Mouse (Mus musculus): ENCODE measurements around the gene Trip6. TPM values are rescaled to one million over a fixed set of nuclear protein-coding genes. Genes with fewer than 3 reads are reported as not detected.

Trip6 gene
- polyA plus RNA-seq, 1 experiment from 2014 or later, result 50.1 TPM

- ATAC-seq (no peak), DNase-seq (ENCODE audit: low spot score) (no peak)
- WGBS, result 59% methylated on average over 6 of the region's 6 CpGs
- Histone ChIP-seq H3K4me2 (replicated peaks; ENCODE audit: low read depth, low read length) (no peak overlapping the region), H3K27me3 (replicated peaks; ENCODE audit: insufficient read depth, low read length) (no peaks in the 10 kb centered on the region), H3K9ac (replicated peaks; ENCODE audit: low read depth) (no peak overlapping the region), H3K9me3 (ENCODE audit: low read length) (no peaks in the 10 kb centered on the region), H3K27ac (ENCODE audit: low read length) (peak overlapping the region; percentile 91), H3K36me3 (ENCODE audit: insufficient read depth, low read length) (no peaks in the 10 kb centered on the region), H3K4me1 (ENCODE audit: insufficient read depth, low read depth, low read length) (no peaks in the 10 kb centered on the region; the same call in 1 of the 2 replicates), H3K4me3 (ENCODE audit: low read depth, low read length) (no peak overlapping the region)
- TF ChIP-seq EP300 (IDR thresholded peaks at IDR 0.05) (no peak), CTCF (IDR thresholded peaks at IDR 0.05) (no peak)
Measured at GRCm38 (mm10) chr5:137340222-137340621, 26.0 kb upstream of the Trip6 start.

- WGBS, result 15% methylated on average over 22 of the region's 22 CpGs
- peak; percentile 73 for TF ChIP-seq EP300 (IDR thresholded peaks at IDR 0.05)
- TF ChIP-seq CTCF (IDR thresholded peaks at IDR 0.05), result no peak
Measured at GRCm38 (mm10) chr5:137339290-137339979, 25.2 kb upstream of the Trip6 start.

DNA sequence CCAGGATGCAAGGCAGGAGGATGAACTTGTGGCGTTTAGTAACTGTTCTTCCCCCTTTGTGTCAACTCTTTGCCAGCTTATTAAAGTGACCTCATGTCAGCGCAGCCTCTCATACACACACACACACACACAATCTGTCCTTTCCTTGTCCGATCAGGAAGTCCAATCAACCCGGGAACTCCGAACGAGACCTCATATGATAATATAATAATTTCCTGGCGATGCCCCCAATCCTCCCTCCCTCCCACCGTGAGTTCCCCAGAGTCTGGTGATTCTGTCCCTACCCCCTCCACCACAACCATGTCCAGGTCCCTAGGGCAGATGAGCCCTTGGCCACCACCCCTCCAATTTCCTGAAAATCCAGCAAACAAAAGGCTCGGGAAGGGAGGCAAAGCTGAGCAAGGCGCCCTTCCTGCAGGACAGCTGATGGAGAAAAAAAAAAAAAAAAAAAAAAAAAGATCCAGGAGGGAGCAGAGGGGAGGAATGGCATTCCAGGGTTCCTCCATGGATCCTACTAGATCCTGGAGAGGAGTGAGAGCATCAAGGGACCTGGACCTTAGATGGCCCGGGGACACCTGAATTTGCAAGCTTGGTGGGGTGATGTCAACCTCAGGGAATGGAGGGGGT, 24.6 kb upstream of the Trip6 start:
- peak overlapping the region; percentile 91 for H3K27ac ChIP-seq (ENCODE audit: low read length)
- H3K9ac ChIP-seq (replicated peaks; ENCODE audit: low read depth), result peak overlapping the region; percentile 41
- DNase-seq (ENCODE audit: low spot score) (peak; percentile 88), ATAC-seq (peak; percentile 61)
- 2% methylated on average over 11 of the region's 11 CpGs for WGBS
- peak overlapping the region; percentile 63 for H3K4me2 ChIP-seq (replicated peaks; ENCODE audit: low read depth, low read length)
- H3K9me3 ChIP-seq (ENCODE audit: low read length), result no peaks in the 10 kb centered on the region
- TF ChIP-seq CTCF (IDR thresholded peaks at IDR 0.05) (no peak), EP300 (IDR thresholded peaks at IDR 0.05) (peak; percentile 73; the same call in 1 of the 2 replicates)
- H3K27me3 ChIP-seq (replicated peaks; ENCODE audit: insufficient read depth, low read length), result no peaks in the 10 kb centered on the region
- H3K4me3 ChIP-seq (ENCODE audit: low read depth, low read length), result peak overlapping the region; percentile 38
- no peaks in the 10 kb centered on the region for H3K36me3 ChIP-seq (ENCODE audit: insufficient read depth, low read length)
- H3K4me1 ChIP-seq (ENCODE audit: insufficient read depth, low read depth, low read length), result no peaks in the 10 kb centered on the region; the same call in 1 of the 2 replicates

More at GRCm38 (mm10) chr5:137339290-137339979, 25.2 kb upstream of the Trip6 start:
- H3K27ac ChIP-seq (ENCODE audit: low read length), result peak overlapping the region; percentile 91
- H3K9me3 ChIP-seq (ENCODE audit: low read length), result no peaks in the 10 kb centered on the region
- no peaks in the 10 kb centered on the region; the same call in 1 of the 2 replicates for H3K4me1 ChIP-seq (ENCODE audit: insufficient read depth, low read depth, low read length)
- H3K27me3 ChIP-seq (replicated peaks; ENCODE audit: insufficient read depth, low read length), result no peaks in the 10 kb centered on the region
- peak; percentile 74 for DNase-seq (ENCODE audit: low spot score)
- H3K4me2 ChIP-seq (replicated peaks; ENCODE audit: low read depth, low read length), result peak overlapping the region; percentile 63
- H3K4me3 ChIP-seq (ENCODE audit: low read depth, low read length), result peak overlapping the region; percentile 38
- no peaks in the 10 kb centered on the region for H3K36me3 ChIP-seq (ENCODE audit: insufficient read depth, low read length)
- peak overlapping the region; percentile 41 for H3K9ac ChIP-seq (replicated peaks; ENCODE audit: low read depth)
- ATAC-seq, result peak; percentile 69

DNA sequence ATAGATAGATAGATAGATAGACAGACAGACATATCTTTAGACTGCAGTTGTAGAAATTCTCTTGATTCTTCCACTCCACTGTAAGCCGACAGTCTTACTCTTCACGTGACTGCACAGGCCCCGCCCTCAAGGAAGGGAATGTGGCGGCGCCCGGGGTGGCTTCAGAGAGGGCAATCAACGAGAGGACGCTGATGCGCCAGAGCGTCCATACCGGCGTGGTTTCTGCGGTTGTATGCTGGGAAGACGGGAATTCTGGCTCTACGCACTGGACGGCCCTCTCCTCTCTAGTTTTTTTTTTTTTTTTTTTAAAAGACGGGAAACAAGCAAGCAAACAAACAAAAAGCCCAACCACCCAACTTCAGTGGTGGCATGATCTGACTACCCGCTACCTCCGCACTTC, 24.1 kb upstream of the Trip6 start:
- under 1% methylated on average over 19 of the region's 19 CpGs for WGBS
- no peak for TF ChIP-seq EP300 (IDR thresholded peaks at IDR 0.05)
- H3K4me1 ChIP-seq (ENCODE audit: insufficient read depth, low read depth, low read length), result no peaks in the 10 kb centered on the region; the same call in 1 of the 2 replicates
- H3K4me2 ChIP-seq (replicated peaks; ENCODE audit: low read depth, low read length), result peak overlapping the region; percentile 63
- no peaks in the 10 kb centered on the region for H3K27me3 ChIP-seq (replicated peaks; ENCODE audit: insufficient read depth, low read length)
- ATAC-seq, result peak; percentile 82
- peak overlapping the region; percentile 41 for H3K9ac ChIP-seq (replicated peaks; ENCODE audit: low read depth)
- peak overlapping the region; percentile 38 for H3K4me3 ChIP-seq (ENCODE audit: low read depth, low read length)
- H3K36me3 ChIP-seq (ENCODE audit: insufficient read depth, low read length), result no peaks in the 10 kb centered on the region
- H3K27ac ChIP-seq (ENCODE audit: low read length), result peak overlapping the region; percentile 91
- no peaks in the 10 kb centered on the region for H3K9me3 ChIP-seq (ENCODE audit: low read length)
- DNase-seq (ENCODE audit: low spot score), result peak; percentile 97

- peaks cover 2% of the 10 kb centered on the region; the same call in 1 of the 2 replicates for H3K4me1 ChIP-seq (ENCODE audit: insufficient read depth, low read depth, low read length)
- TF ChIP-seq CTCF (IDR thresholded peaks at IDR 0.05) (no peak), EP300 (IDR thresholded peaks at IDR 0.05) (no peak)
- H3K27ac ChIP-seq (ENCODE audit: low read length), result no peak overlapping the region
- H3K4me2 ChIP-seq (replicated peaks; ENCODE audit: low read depth, low read length), result no peak overlapping the region
- H3K4me3 ChIP-seq (ENCODE audit: low read depth, low read length), result no peak overlapping the region
- no peaks in the 10 kb centered on the region for H3K36me3 ChIP-seq (ENCODE audit: insufficient read depth, low read length)
- 50% methylated on average over 8 of the region's 8 CpGs for WGBS
- ATAC-seq (no peak), DNase-seq (ENCODE audit: low spot score) (no peak)
- H3K27me3 ChIP-seq (replicated peaks; ENCODE audit: insufficient read depth, low read length), result no peaks in the 10 kb centered on the region
- H3K9me3 ChIP-seq (ENCODE audit: low read length), result no peaks in the 10 kb centered on the region
- H3K9ac ChIP-seq (replicated peaks; ENCODE audit: low read depth), result no peak overlapping the region
Measured at GRCm38 (mm10) chr5:137337190-137337589, 23.0 kb upstream of the Trip6 start.

- H3K4me3 ChIP-seq (ENCODE audit: low read depth, low read length), result no peak overlapping the region
- no peaks in the 10 kb centered on the region for H3K27me3 ChIP-seq (replicated peaks; ENCODE audit: insufficient read depth, low read length)
- H3K4me2 ChIP-seq (replicated peaks; ENCODE audit: low read depth, low read length), result no peak overlapping the region
- no peaks in the 10 kb centered on the region for H3K36me3 ChIP-seq (ENCODE audit: insufficient read depth, low read length)
- 76% methylated on average over 6 of the region's 6 CpGs for WGBS
- no peak overlapping the region for H3K9ac ChIP-seq (replicated peaks; ENCODE audit: low read depth)
- TF ChIP-seq CTCF (IDR thresholded peaks at IDR 0.05), result no peak
- no peak for TF ChIP-seq EP300 (IDR thresholded peaks at IDR 0.05)
- H3K4me1 ChIP-seq (ENCODE audit: insufficient read depth, low read depth, low read length), result peaks cover 2% of the 10 kb centered on the region; the same call in 1 of the 2 replicates
- ATAC-seq (no peak), DNase-seq (ENCODE audit: low spot score) (no peak)
- H3K9me3 ChIP-seq (ENCODE audit: low read length), result no peaks in the 10 kb centered on the region
- H3K27ac ChIP-seq (ENCODE audit: low read length), result no peak overlapping the region
Measured at GRCm38 (mm10) chr5:137335066-137335465, 20.9 kb upstream of the Trip6 start.

Data from lung, postnatal 0 days (tissue).